Mouse (Mus musculus) stomach, embryonic 16.5 days (tissue): ENCODE measurements around the gene Ccdc153. TPM values are rescaled to one million over a fixed set of nuclear protein-coding genes. Genes with fewer than 3 reads are reported as not detected.
A peak's percentile ranks its signal among the peaks of the same experiment; 100 is the strongest.

Experiments
- ATAC-seq: fragments of 200-750 bp; cut with Nextera tagmentation; 2 replicates; pipeline ENCODE4 v1.8.0; 2017; ENCODE audit warnings: moderate number of reproducible peaks, moderate TSS enrichment; ENCODE audit not compliant: insufficient read depth, low FRiP score
- H3K27ac ChIP-seq: fragments of 300-500 bp; sonication (generic); 2 replicates; pipeline ENCODE4 v1.5.1; 2014; ENCODE audit warnings: low read length
- H3K27me3 ChIP-seq: fragments of 300-500 bp; sonication (generic); 2 replicates; pipeline ENCODE4 v1.6.1; 2014; ENCODE audit warnings: low read length, control low read depth, mixed read lengths; ENCODE audit not compliant: control insufficient read depth, insufficient read depth
- H3K36me3 ChIP-seq: fragments of 300-500 bp; sonication (generic); 2 replicates; pipeline ENCODE4 v1.6.1; 2014; ENCODE audit warnings: low read length; ENCODE audit not compliant: control insufficient read depth, insufficient read depth
- H3K4me1 ChIP-seq: fragments of 300-500 bp; sonication (generic); 2 replicates; pipeline ENCODE4 v1.6.1; 2014; ENCODE audit warnings: low read length, control low read depth, mixed read lengths; ENCODE audit not compliant: control insufficient read depth, insufficient read depth
- H3K4me2 ChIP-seq: fragments of 300-500 bp; sonication (generic); 2 replicates; pipeline ENCODE4 v1.6.1; 2014; ENCODE audit warnings: low read depth, low read length, mixed read lengths
- H3K4me3 ChIP-seq: fragments of 300-500 bp; sonication (generic); replicated peaks from 2 replicates; pipeline ENCODE4 v1.5.1; 2014; ENCODE audit warnings: mild to moderate bottlenecking, low read length
- H3K9ac ChIP-seq: fragments of 300-500 bp; sonication (generic); 2 replicates; pipeline ENCODE4 v1.6.1; 2014; ENCODE audit warnings: low read length
- H3K9me3 ChIP-seq: fragments of 300-500 bp; sonication (generic); replicated peaks from 2 replicates; pipeline ENCODE4 v1.6.1; 2016; ENCODE audit warnings: low read length, control low read depth; ENCODE audit not compliant: control insufficient read depth
- WGBS: fragments of 180-500 bp; shearing (Covaris S2); extraction: QIAGEN DNeasy Blood & Tissue Kit; methylation state at CpG from one replicate; pipeline ENCODE4 v1.1.7; 2014; 5-methylcytosine and 5-hydroxymethylcytosine counted together
- polyA plus RNA-seq: library from polyadenylated mRNA; unstranded; fragments of >200 nt; fragmentation: Nextera tagmentation; extraction: Ambion mirVana; gene quantifications from 2 replicates; pipeline ENCODE4 v1.2.1, GENCODE M21; 2015

Ccdc153 gene
- polyA plus RNA-seq, 1 experiment from 2014 or later = 0.19 TPM

- Histone ChIP-seq H3K9ac (peak overlapping the region; percentile 54), H3K9me3 (no peaks in the 10 kb centered on the region), H3K36me3 (no peaks in the 10 kb centered on the region), H3K4me3 (no peak overlapping the region), H3K27me3 (no peaks in the 10 kb centered on the region), H3K27ac (no peak overlapping the region), H3K4me2 (peak overlapping the region; percentile 35; the same call in 1 of the 2 replicates), H3K4me1 (no peaks in the 10 kb centered on the region)
- ATAC-seq = peak; percentile 81
- 38% methylated on average over 26 of the region's 26 CpGs for WGBS
Observed at GRCm38 (mm10) chr9:44249181-44250146, 9.0 kb downstream of the Ccdc153 start.

- no peak overlapping the region for H3K4me3 ChIP-seq
Observed at GRCm38 (mm10) chr9:44250445-44250844, 10.0 kb downstream of the Ccdc153 start.

DNA sequence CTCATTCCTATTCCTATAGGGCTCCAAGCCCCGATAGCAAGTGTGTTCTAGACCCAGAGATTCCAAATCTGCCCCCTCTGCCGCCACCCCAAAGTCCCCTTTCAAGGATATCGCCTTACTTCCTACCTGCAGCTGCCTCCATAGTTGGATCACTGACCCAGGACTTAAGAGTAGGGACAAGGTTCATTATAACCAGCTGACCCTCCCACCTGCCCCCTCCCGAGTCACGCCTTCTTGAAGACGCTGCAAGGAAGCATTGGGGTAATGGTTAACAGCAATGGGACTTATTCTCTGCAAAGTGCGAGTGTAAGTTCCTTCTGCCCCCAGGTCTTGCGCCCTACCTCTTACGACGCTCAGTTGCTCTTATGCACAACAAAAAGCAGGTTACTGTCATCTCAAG is 10.8 kb downstream of the Ccdc153 start, which contains the start of gene Pdzd3:
Gene Pdzd3, minus strand, starts transcription at position 158 of the 400 bp plus-strand sequence.
- Histone ChIP-seq H3K27ac (no peak within 1 kb of the TSS), H3K36me3 (no peaks in the 10 kb centered on the region), H3K9ac (no peak within 1 kb of the TSS), H3K4me3 (no peak within 1 kb of the TSS), H3K4me2 (no peak within 1 kb of the TSS), H3K9me3 (no peaks in the 10 kb centered on the region), H3K27me3 (no peaks in the 10 kb centered on the region), H3K4me1 (no peaks in the 10 kb centered on the region)
- ATAC-seq = no peak
- WGBS = 63% methylated on average over 10 of the region's 10 CpGs

More at GRCm38 (mm10) chr9:44250445-44250844, 10.0 kb downstream of the Ccdc153 start:
- Histone ChIP-seq H3K4me1 (no peaks in the 10 kb centered on the region), H3K4me2 (no peak overlapping the region), H3K9me3 (no peaks in the 10 kb centered on the region), H3K27me3 (no peaks in the 10 kb centered on the region), H3K9ac (no peak overlapping the region), H3K36me3 (no peaks in the 10 kb centered on the region), H3K27ac (no peak overlapping the region)
- WGBS = 63% methylated on average over 4 of the region's 4 CpGs
- ATAC-seq = no peak

DNA sequence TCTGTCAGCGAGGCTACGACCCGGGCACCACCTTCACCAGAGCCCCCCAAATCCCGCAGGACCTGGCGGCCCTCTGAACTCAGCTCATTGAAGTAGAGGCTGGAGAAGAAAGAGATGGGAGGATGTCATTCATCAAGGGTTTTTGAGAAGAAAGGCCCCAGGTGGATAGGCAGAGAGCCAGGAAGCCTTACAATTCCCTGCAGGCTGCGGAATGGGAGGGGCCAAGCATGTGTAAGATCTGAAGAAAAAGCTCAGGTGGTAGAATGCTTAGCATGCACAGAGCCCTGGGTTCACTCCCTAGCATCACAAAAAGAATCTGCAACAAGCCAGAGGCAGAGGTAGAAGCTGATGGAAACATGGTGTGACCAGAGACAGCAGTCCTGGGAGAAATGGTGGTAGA is 13.0 kb downstream of the Ccdc153 start:
- no peak overlapping the region for H3K4me2 ChIP-seq
- WGBS = 72% methylated on average over 6 of the region's 6 CpGs
- H3K36me3 ChIP-seq = no peaks in the 10 kb centered on the region
- no peak overlapping the region for H3K9ac ChIP-seq
- ATAC-seq = no peak
- no peak overlapping the region for H3K27ac ChIP-seq
- H3K9me3 ChIP-seq = no peaks in the 10 kb centered on the region
- H3K27me3 ChIP-seq = no peaks in the 10 kb centered on the region
- H3K4me1 ChIP-seq = no peaks in the 10 kb centered on the region
- H3K4me3 ChIP-seq = no peak overlapping the region

DNA sequence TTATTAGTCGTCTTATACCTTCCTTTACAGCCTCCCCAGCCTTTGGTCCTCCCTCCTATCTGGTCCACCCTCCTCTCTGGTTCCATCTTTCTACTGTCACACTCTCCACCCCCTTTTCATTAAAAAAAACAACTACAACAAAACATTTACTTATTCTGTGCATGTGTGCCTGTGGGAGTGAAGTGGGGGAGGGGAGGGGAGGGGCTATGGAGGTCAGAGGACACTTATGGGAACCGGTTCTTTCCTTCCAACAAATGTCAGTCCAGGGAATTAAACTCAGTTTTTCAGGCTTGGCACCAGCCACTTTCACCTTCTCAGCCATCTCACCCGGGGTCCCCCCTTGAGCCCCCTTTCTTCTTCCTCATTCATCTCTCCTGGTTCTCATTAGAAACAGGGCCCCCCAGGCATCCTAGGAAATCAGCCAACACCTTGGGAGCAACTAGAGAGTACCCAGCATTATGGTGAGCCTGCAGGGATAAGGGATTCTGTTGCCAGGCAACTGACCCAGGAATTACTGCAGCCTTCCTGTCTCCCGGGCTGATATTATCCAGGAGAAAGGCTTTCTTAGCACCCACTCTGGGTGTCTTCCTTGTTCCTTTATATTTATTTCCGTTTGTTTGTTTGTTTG is 14.1 kb downstream of the Ccdc153 start:
- no peaks in the 10 kb centered on the region for H3K27me3 ChIP-seq
- H3K9ac ChIP-seq = no peak overlapping the region
- 19% methylated on average over 5 of the region's 5 CpGs for WGBS
- no peaks in the 10 kb centered on the region for H3K9me3 ChIP-seq
- H3K36me3 ChIP-seq = no peaks in the 10 kb centered on the region
- ATAC-seq = no peak
- H3K4me2 ChIP-seq = no peak overlapping the region
- no peak overlapping the region for H3K4me3 ChIP-seq
- no peak overlapping the region for H3K27ac ChIP-seq
- H3K4me1 ChIP-seq = no peaks in the 10 kb centered on the region

DNA sequence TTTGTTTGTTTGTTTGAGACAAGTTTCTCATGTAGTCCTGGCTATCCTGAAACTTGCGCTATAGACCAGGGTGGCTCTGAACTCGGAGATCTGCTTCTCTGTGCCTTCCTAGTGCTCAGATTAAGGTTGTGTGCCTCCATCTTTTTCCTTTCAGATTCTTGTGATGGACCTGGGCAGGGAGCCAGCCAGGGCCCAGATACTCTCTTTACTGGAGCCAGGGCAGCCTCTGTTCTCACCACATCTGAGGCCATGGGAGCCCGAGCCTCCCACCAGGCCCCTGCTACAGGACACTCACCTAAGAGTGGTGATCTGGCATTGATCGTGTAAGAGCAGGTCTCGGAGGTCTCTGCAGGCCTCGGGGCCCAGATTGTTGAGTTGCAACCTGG is 14.7 kb downstream of the Ccdc153 start:
- Histone ChIP-seq H3K4me2 (no peak overlapping the region), H3K27me3 (no peaks in the 10 kb centered on the region), H3K9ac (no peak overlapping the region), H3K27ac (no peak overlapping the region), H3K4me3 (no peak overlapping the region), H3K9me3 (no peaks in the 10 kb centered on the region), H3K36me3 (no peaks in the 10 kb centered on the region), H3K4me1 (no peaks in the 10 kb centered on the region)
- WGBS = 68% methylated on average over 6 of the region's 6 CpGs
- ATAC-seq = no peak

DNA sequence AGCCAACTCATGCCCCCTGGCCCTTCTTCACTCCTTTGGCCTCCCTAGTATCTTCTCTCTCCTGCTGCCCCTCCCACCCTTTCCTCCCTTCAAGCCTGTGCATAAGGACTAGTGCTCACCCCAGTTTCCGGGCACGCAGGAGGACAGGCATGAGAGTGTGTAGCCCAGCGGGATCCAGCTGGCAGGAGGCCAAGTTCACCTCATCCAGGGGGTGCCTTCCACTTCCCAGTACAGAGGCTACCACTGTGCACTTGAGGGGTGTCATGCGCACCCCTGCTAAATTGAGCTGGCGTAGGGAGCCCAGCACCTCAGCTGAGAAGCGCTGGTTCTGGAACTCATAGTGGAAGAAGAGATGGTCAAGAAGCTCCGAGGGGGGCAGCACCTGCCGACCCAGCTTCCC is 15.7 kb downstream of the Ccdc153 start:
- H3K9me3 ChIP-seq = no peaks in the 10 kb centered on the region
- H3K27ac ChIP-seq = no peak overlapping the region
- no peaks in the 10 kb centered on the region for H3K36me3 ChIP-seq
- no peak for ATAC-seq
- no peak overlapping the region for H3K4me2 ChIP-seq
- H3K4me3 ChIP-seq = no peak overlapping the region
- no peaks in the 10 kb centered on the region for H3K27me3 ChIP-seq
- 78% methylated on average over 8 of the region's 8 CpGs for WGBS
- H3K9ac ChIP-seq = no peak overlapping the region
- no peaks in the 10 kb centered on the region for H3K4me1 ChIP-seq

- WGBS = 76% methylated on average over 10 of the region's 10 CpGs
- Histone ChIP-seq H3K27ac (no peak overlapping the region), H3K36me3 (no peaks in the 10 kb centered on the region), H3K9me3 (no peaks in the 10 kb centered on the region), H3K27me3 (no peaks in the 10 kb centered on the region), H3K4me3 (no peak overlapping the region), H3K4me2 (no peak overlapping the region), H3K9ac (no peak overlapping the region), H3K4me1 (no peaks in the 10 kb centered on the region)
- ATAC-seq = no peak
Observed at GRCm38 (mm10) chr9:44259014-44259413, 18.5 kb downstream of the Ccdc153 start.

GRCm38 (mm10) chr9:44261388-44261787 is 20.9 kb downstream of the Ccdc153 start:
- ATAC-seq = no peak
- no peak overlapping the region for H3K27ac ChIP-seq
- H3K4me3 ChIP-seq = no peak overlapping the region
- no peaks in the 10 kb centered on the region for H3K36me3 ChIP-seq
- no peaks in the 10 kb centered on the region for H3K9me3 ChIP-seq
- no peaks in the 10 kb centered on the region for H3K27me3 ChIP-seq
- no peak overlapping the region for H3K9ac ChIP-seq
- H3K4me1 ChIP-seq = no peaks in the 10 kb centered on the region
- no peak overlapping the region for H3K4me2 ChIP-seq
- WGBS = 76% methylated on average over 14 of the region's 14 CpGs
